Mouse (Mus musculus): Measurements from ENCODE around the gene Ift172. TPM values are rescaled to one million over a fixed set of nuclear protein-coding genes. Genes with fewer than 3 reads are reported as not detected.
A peak's percentile ranks its signal among the peaks of the same experiment; 100 is the strongest.

Gene Ift172
- total and polyA plus RNA-seq, 2 experiments = 11.7 to 17.8 TPM

DNA sequence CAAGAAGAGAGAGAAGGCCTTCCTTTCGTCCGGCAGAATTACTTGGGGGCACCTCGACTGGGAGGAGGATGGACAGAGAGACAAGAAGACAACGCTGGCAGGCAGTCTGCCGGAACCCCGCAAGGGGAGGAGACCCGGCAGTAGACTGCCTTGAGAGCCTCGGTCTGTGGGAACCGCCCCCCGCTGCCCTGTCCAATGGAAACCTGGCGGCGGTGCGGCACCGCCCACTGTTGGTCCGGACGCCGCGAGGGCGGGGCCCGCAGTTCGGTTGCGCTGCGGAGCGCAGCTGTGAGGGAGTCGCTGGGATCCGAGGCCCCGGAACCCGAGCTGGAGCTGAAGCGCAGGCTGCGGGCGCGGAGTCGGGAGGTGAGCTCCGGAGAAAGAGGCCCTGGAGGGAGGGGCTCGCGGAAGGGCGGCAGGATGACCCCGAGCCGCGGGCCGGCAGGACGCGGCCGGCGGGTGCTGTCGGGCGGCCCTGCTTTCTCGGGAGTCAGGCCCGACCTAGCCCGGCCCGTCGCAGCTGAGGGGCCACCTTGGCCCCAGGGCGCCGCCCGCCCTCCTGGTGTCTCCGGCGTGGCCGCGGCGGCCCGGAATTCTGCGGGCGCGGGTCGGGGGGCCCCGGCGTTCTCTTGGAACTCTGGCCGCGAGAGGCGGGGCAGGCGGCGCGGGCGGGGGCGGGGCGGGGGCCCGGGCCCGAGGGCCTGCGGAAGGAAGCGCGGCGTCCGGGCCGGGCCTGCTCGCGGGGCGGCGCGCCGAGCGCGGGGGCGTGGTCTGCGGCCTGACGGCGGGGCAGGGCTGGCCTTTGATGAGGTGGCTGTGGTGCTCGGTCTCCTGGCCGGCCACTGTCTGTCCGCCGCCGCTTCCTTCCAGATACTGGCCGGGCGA, 50.0 kb downstream of the Ift172 start, which contains the start of the genes Nrbp1 and Gm9970:
TSS of gene Nrbp1 (plus strand) at position 228 of the 885 bp plus-strand sequence.
TSS of gene Gm9970 (minus strand) at position 596 of the 885 bp plus-strand sequence.
- no peaks in the 10 kb centered on the region for H3K27me3 ChIP-seq (ENCODE audit: control insufficient read depth, insufficient read depth, low read length)
- TF ChIP-seq POLR2A (IDR thresholded peaks at IDR 0.05; ENCODE audit: extremely low read depth, insufficient read depth, low read length) (peak; percentile 79), CTCF (IDR thresholded peaks at IDR 0.05; ENCODE audit: low read depth, low read length) (no peak)
- WGBS = 1% methylated on average over 100 of the region's 103 CpGs
- peaks cover 20% of the 10 kb centered on the region for H3K36me3 ChIP-seq (ENCODE audit: control insufficient read depth, insufficient read depth, low read length)
- H3K79me2 ChIP-seq (ENCODE audit: control insufficient read depth, insufficient read depth, low read length) = peaks cover 4% of the 10 kb centered on the region; the same call in 1 of the 2 replicates
- peaks cover 4% of the 10 kb centered on the region for H3K4me1 ChIP-seq (ENCODE audit: control insufficient read depth, insufficient read depth, low read length)
- peak; percentile 77 for DNase-seq (ENCODE audit: extremely low read depth, low read depth, low spot score)
- peak within 1 kb of the TSS; percentile 95 for H3K27ac ChIP-seq (replicated peaks; ENCODE audit: insufficient read depth, low read depth, low read length)
- peak within 1 kb of the TSS; percentile 97 for H3K9ac ChIP-seq (ENCODE audit: low read depth, low read length)
- peak within 1 kb of the TSS; percentile 99 for H3K4me3 ChIP-seq (ENCODE audit: insufficient read depth, low read depth, low read length)

DNA sequence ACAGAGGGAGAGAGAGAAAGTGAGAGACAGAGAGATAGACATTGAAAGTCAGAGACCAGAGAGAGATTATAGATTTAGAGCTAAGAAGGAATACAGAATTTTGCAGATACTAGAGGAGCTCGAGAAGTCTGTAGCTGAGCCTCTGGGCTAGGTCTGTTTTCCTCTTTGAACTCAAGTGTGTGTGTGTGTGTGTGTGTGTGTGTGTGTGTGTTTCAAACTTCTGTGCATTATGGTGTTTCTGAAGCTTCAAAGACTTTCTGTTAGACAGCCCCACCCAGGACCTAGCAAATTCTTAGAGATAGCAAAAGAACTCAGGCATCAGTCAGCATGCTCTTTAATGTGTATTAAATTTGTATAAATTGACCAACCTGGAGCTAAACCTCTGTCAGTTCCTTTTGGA, 64.3 kb downstream of the Ift172 start:
- TF ChIP-seq CTCF (IDR thresholded peaks at IDR 0.05; ENCODE audit: low read depth, low read length) (no peak), POLR2A (IDR thresholded peaks at IDR 0.05; ENCODE audit: extremely low read depth, insufficient read depth, low read length) (no peak)
- no peaks in the 10 kb centered on the region for H3K79me2 ChIP-seq (ENCODE audit: control insufficient read depth, insufficient read depth, low read length)
- no peak for DNase-seq (ENCODE audit: extremely low read depth, low read depth, low spot score)
- H3K27me3 ChIP-seq (ENCODE audit: control insufficient read depth, insufficient read depth, low read length) = no peaks in the 10 kb centered on the region
- 74% methylated on average over 1 of the region's 1 CpGs for WGBS
- no peak overlapping the region for H3K27ac ChIP-seq (replicated peaks; ENCODE audit: insufficient read depth, low read depth, low read length)
- no peaks in the 10 kb centered on the region for H3K4me1 ChIP-seq (ENCODE audit: control insufficient read depth, insufficient read depth, low read length)
- H3K9ac ChIP-seq (ENCODE audit: low read depth, low read length) = no peak overlapping the region
- H3K36me3 ChIP-seq (ENCODE audit: control insufficient read depth, insufficient read depth, low read length) = no peaks in the 10 kb centered on the region
- no peak overlapping the region for H3K4me3 ChIP-seq (ENCODE audit: insufficient read depth, low read depth, low read length)

DNA sequence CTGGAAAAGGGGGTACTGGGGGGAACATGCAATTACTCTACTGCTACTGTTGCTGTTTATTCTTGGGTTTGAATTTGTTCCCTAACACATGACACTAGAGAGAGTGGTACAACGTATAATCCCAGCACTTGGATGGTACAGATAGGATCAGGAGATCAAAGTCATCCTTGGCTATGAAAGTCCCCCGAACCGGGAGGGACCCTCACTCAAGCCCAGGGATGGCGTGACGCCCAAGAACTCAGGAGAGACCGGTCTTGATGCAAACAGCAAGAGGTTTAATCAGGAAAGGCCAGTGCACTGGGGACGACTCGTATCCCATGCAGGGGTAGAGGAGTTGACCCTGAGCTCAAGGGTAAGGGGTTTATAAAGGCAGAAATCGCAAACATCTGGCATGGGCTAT, 68.2 kb downstream of the Ift172 start:
- 97% methylated on average over 9 of the region's 9 CpGs for WGBS
- no peak overlapping the region for H3K27ac ChIP-seq (replicated peaks; ENCODE audit: insufficient read depth, low read depth, low read length)
- peaks cover 10% of the 10 kb centered on the region for H3K4me1 ChIP-seq (ENCODE audit: control insufficient read depth, insufficient read depth, low read length)

DNA sequence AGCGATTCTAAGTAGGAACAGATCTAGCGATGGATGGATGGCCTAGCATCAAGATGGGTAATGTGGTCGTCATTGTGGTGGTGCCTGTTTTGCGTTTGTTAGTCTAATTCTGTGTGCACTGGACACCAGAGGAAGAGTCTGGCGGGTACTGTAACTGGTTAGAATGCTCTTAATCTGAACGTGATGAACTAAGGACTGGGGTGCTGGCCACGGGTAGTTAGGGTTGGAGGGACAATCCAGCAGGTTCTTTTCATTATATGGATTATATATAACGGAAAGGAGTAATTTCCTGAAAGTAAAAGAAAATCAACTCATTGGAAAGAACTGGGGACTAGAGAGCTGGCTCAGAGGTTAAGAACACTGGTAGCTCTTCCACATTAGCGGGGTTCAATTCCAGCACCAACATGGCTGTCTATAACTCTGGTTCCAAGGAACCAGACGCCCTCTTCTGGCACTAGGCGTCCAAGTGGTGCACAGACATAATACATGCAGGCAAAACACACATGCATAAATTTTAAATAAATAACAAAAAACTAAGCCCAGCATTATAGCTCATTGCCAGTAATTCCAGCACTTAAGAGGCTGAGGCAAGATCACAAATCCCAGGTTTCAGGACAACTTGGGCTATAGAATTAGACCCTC, 69.5 kb downstream of the Ift172 start:
- TF ChIP-seq CTCF (IDR thresholded peaks at IDR 0.05; ENCODE audit: low read depth, low read length) (peak; percentile 30; the same call in 1 of the 2 replicates), POLR2A (IDR thresholded peaks at IDR 0.05; ENCODE audit: extremely low read depth, insufficient read depth, low read length) (no peak)
- no peaks in the 10 kb centered on the region for H3K27me3 ChIP-seq (ENCODE audit: control insufficient read depth, insufficient read depth, low read length)
- H3K79me2 ChIP-seq (ENCODE audit: control insufficient read depth, insufficient read depth, low read length) = peaks cover 8% of the 10 kb centered on the region; the same call in 1 of the 2 replicates
- peak overlapping the region; percentile 76 for H3K4me3 ChIP-seq (ENCODE audit: insufficient read depth, low read depth, low read length)
- peaks cover 10% of the 10 kb centered on the region for H3K4me1 ChIP-seq (ENCODE audit: control insufficient read depth, insufficient read depth, low read length)
- H3K36me3 ChIP-seq (ENCODE audit: control insufficient read depth, insufficient read depth, low read length) = no peaks in the 10 kb centered on the region
- H3K9ac ChIP-seq (ENCODE audit: low read depth, low read length) = peak overlapping the region; percentile 75
- WGBS = 20% methylated on average over 11 of the region's 11 CpGs
- H3K27ac ChIP-seq (replicated peaks; ENCODE audit: insufficient read depth, low read depth, low read length) = peak overlapping the region; percentile 70; the same call in 1 of the 2 replicates
- DNase-seq (ENCODE audit: extremely low read depth, low read depth, low spot score) = no peak

More for the DNA sequence above, 68.2 kb downstream of the Ift172 start:
- H3K36me3 ChIP-seq (ENCODE audit: control insufficient read depth, insufficient read depth, low read length) = no peaks in the 10 kb centered on the region
- no peak for DNase-seq (ENCODE audit: extremely low read depth, low read depth, low spot score)
- TF ChIP-seq POLR2A (IDR thresholded peaks at IDR 0.05; ENCODE audit: extremely low read depth, insufficient read depth, low read length) = no peak
- TF ChIP-seq CTCF (IDR thresholded peaks at IDR 0.05; ENCODE audit: low read depth, low read length) = no peak
- H3K9ac ChIP-seq (ENCODE audit: low read depth, low read length) = no peak overlapping the region
- H3K4me3 ChIP-seq (ENCODE audit: insufficient read depth, low read depth, low read length) = no peak overlapping the region
- H3K27me3 ChIP-seq (ENCODE audit: control insufficient read depth, insufficient read depth, low read length) = no peaks in the 10 kb centered on the region
- H3K79me2 ChIP-seq (ENCODE audit: control insufficient read depth, insufficient read depth, low read length) = peaks cover 4% of the 10 kb centered on the region; the same call in 1 of the 2 replicates

DNA sequence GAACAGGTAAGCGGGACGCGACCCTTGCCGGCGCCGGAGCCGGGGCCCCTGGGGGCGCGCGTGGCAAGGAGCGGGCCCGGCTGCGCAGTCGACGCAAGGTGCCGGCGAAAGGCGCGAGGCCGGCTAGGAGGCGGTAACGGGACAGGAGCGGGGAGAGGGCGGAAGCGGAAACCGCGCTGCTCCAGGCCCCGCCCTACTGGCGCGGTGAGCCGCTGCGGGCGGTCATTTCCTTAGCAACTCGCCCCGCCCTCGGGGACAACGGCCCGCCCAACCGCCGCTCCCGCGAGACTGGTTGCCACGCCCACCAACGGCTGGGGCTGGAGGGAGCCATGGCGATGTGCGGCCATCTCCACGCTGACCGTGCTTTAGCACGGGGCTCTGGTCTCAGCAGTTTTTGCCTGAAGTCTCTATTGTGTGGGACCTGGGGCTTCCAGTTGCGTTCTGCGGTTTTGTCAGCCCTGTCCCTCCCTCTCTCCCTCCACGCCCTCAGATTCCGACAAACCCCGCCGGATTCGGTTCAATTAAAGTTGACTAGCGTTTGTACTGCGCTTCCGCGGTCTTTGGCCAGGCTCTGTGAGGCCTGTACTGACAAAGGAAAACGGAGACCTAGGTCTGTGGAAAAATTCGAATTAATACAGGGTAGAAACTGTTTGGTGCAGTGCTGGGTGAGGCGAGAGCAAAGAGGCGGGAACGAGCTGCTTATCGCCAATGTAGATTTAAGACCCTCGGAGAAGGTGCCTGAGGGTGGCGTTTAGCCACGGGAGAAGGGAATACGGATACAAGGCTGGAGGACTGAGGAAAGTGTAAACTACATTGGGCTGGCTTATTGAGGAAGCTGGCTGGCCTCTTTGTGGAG, 70.2 kb downstream of the Ift172 start, which contains the start of gene Ppm1g:
TSS of gene Ppm1g (minus strand) at position 240 of the 856 bp plus-strand sequence.
- Histone ChIP-seq H3K27me3 (ENCODE audit: control insufficient read depth, insufficient read depth, low read length) (no peaks in the 10 kb centered on the region), H3K36me3 (ENCODE audit: control insufficient read depth, insufficient read depth, low read length) (no peaks in the 10 kb centered on the region), H3K4me3 (ENCODE audit: insufficient read depth, low read depth, low read length) (peak within 1 kb of the TSS; percentile 76), H3K4me1 (ENCODE audit: control insufficient read depth, insufficient read depth, low read length) (peaks cover 10% of the 10 kb centered on the region), H3K9ac (ENCODE audit: low read depth, low read length) (peak within 1 kb of the TSS; percentile 89), H3K79me2 (ENCODE audit: control insufficient read depth, insufficient read depth, low read length) (peaks cover 8% of the 10 kb centered on the region; the same call in 1 of the 2 replicates), H3K27ac (replicated peaks; ENCODE audit: insufficient read depth, low read depth, low read length) (peak within 1 kb of the TSS; percentile 70)
- under 1% methylated on average over 61 of the region's 70 CpGs for WGBS
- peak; percentile 82 for DNase-seq (ENCODE audit: extremely low read depth, low read depth, low spot score)
- TF ChIP-seq POLR2A (IDR thresholded peaks at IDR 0.05; ENCODE audit: extremely low read depth, insufficient read depth, low read length) (peak; percentile 81), CTCF (IDR thresholded peaks at IDR 0.05; ENCODE audit: low read depth, low read length) (no peak)

Measured in liver, adult 2 months (tissue).